Mouse (Mus musculus): ENCODE data around the gene Csrnp3. TPM values are rescaled to one million over a fixed set of nuclear protein-coding genes. Genes with fewer than 3 reads are reported as not detected.

The Csrnp3 gene
- polyA plus RNA-seq, 3 experiments from 2014 or later = not detected

DNA sequence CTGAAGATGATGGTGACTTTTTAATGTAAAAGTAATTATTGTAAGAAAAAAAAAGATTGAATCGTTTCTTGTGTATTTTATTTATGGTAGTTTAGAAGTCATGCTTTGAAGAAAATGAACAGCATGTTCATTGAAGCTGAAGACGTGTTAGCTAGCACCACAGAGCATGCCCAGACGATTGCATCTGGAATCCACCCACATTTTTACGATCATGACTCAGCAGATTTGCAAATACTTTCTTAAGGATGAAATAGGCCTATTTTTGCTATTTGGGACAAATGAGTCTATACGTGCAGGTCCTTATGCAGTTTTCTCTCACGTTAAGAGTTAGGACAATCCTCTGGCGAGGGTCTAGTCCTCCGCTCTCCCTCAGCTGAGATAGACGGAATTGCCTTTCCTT lies 177.9 kb downstream of the Csrnp3 start:
- ATAC-seq = no peak

DNA sequence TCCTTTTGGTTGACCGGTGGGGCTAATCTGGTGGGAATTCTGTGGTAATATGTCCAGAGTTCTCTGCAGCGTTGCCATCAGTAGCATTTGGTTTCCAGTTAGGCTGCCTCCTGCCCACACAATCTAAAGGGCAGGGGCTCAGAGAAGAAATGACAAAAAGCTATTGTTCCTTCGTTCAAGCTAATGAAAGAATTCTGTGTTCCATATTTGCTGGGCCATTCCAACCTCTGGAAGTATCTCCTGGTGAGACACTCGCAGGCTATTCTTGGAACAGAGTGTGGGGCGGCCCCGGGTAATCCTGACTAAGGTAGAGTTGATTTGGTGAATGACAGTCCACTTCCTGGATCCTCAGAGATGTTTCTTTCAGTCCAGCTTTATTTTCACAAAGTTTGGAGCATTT lies 179.3 kb downstream of the Csrnp3 start:
- no peak for ATAC-seq

DNA sequence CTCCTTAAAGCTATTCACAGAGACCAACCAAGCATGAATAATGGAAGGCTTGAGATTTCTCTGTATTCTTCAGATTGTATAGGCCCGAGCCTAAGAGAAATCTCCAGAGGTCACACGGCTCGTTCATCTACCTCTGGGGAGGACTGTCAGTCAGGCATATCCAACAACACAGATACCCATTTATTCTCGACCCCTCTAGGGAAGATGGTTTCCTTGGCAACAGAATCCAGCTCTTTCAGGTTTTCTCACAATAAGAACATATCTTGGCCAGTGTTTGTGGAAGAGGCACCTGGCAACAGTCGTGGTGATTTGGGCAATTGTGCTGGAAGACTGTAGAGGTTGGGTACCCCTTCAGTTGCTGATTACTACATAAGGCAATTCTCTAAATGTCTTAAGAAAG lies 183.2 kb downstream of the Csrnp3 start:
- ATAC-seq = no peak

DNA sequence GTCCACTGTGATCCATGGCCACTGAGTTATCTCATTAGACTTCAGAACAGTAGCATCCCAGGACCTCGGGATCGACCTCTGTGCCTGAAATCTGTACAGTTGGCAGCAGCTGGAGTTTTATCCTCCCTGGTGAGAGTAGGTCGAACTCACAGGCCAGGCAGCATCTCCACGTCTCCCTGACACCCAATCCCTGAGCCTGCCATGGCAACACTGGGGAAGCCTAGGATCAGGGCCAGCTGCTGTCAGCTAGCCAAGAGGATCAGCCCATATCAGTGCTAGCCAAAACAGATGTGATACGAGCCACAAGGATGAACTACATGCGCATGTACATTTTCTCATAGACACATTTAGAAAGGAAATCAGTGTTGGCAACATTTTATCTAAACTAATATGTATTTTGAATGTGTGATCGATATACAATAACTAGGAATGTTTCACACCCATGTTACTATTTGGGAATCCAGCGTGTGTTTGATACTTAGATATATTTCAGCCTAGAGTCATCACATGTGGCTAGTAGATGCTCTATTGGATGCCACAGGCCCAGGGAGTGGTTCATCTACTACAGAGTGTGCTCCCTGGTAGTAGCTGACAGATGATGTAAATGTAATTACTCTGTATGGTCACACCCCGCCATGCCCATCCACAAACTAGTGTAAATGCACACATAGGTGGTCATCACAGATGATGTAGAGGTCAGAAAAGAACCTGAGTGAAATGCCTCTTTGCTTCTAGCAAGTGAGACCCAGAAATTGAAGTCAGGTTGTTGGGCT lies 189.5 kb downstream of the Csrnp3 start:
- ATAC-seq = no peak

DNA sequence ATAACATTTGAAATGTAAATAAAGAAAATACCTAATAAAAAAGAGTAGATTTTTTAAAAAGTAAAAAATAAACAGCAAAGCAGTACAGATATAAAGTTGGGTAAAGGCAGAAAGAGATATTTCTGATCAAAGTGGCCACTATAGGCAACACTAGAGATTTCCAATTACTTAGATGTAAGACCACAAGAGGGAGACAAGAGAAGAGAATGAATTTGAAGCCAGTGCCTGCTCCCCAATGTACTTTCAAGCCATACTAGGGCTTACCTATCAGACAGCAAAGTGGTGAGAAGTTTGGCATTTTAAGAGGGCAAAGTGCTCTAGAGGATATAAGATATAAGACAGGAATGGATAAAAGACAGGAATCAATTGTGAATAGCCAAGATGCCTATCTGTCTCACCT lies 195.0 kb downstream of the Csrnp3 start:
- no peak for ATAC-seq

DNA sequence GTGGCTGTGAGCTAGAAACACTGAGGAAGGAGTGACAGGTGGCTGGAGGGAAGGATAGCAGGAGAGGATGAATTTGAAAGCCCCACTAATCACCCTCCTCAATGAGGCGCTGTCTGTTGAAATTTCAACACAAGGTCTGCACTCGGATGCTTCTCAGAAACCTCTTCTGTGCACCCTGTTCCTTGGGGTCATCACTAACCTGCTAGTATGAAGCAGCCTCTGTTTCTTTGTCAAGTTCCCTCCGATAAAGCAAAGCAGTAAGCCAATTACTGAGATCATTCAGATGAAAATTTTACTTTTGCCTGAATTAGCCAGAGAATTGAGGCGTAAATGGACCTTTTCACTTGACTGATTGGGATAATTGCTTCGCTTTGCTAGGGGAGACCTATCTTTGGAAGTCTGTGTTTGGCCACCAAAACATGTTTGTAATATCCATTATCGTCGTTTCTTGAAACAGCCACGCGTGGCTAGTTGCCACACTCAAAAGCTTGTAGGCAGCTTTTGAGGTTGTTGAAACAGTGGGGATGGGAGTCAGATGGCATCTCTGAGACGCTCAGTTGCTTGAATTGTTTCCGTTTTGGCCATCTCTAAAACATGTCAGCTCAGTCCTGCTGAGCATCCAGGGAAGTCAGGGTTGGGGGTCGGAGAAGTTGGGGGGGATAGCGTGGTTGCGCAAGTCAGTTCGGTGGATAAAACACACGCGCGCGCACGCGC lies 195.8 kb downstream of the Csrnp3 start:
- no peak for ATAC-seq

DNA sequence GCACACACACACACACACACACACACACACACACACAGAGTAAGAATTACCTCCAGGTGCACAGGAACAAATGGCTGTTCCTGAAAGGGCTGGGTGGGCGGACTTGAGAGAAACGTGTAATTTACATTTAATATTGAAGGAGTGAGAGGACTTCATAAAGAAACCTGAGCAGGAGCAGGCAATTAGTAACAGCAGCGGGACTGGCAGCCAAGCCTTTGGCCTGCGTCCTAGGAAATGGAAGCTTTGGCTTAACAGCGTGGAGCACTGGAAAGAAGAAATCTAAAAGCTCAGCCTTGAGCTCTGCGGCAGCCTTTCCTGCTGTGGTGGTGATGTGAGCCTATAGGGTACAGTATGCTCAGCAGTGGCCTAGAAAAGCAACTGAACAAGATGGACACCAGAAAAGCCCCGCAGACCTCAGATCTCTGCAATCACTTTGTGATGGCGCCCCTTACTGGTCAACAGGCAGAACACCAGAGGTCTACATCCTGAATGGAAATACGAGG lies 196.4 kb downstream of the Csrnp3 start:
- no peak for ATAC-seq

DNA sequence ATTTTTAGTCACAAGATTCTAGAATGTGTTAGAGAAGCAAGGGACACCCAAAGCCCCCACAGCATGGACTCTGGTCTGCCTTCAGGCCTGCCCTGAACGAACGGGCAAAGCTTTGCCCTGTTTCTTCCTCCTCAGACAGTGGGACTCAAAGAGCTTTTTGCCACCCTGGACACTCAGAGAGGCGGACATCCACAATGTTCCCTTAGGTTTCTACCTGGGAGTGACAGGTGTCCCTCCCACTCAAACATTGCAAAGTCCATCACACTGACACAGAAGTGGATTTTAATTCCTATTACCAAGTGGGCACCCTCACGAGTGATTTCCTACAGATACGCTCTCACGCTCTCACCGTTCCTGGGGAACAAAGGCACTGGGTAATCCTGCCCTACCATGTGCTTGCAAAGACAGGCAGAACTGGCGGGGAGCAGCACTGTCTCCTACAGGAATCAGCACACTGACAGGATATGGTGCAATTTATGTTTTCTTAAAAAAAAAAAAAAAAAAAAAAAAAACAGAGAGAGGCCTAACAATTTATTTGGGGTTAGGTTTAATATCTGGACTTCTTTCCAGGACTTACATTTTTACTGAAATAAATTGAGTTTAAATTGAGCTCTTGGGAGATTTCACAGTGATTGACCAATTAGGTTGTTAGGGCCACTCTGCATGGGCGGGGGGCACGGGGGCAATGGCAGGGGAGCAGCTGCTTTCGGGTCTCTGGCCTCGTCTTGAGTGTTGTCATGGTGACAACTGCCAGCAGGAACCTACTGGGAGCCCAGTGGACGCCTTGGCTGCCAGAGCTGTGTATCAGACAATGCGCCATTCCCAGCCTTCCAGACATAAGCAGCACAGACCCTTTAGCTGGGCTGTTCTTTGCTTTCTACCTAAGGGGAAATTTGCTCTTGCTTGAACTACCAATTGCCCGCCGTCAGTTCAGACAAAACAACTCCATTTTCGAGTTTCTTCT lies 198.2 kb downstream of the Csrnp3 start:
- no peak for ATAC-seq

DNA sequence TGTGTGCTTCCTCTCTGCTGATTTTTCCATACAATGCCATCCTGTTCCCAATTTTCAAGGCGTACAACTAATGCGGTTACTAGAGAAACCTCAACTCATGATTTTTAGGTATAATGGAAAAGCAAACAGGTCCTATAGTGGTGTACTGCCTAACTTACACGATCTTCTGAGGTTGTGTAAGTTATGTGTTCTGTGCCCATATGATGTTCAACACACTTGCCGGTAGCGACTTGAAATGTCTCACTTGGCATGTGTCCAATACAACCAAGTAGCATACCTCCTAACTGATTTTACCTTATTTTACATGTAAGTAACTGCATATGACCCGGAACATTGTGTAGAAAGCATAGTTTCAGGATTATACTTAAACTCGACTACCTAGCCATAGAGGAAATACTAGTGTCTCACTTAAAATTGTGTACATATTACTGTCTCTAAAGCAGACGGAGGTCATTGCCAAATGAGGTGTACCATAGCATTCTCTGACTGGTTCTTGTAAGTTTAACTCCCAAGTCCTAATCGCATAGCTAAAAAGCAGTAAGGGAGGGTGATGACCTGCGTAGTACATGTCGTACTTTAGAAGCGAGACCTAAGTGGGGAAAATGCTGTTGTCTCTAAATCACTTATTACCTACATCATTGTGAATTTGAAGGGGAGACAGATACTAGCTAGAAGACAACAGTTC lies 199.0 kb downstream of the Csrnp3 start:
- ATAC-seq = no peak

DNA sequence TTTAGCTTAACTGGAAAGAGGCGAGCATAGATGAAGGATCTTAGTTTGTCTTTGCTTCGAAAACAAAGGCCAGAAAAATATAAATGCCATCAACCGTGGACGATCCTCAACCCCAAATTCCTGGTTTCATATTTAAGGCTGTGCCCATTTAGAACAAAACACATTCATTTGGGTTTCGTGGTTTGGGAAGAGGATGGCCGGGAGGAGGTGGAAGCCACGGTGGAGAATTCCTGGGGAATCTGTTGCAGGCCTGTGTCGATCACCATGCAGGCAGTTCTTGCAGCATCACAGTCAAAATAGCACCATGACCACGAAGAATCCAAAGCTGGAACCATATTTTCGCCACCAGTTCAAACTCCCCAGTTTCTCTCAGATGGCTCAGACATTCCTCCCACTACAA lies 217.7 kb downstream of the Csrnp3 start:
- no peak for ATAC-seq

DNA sequence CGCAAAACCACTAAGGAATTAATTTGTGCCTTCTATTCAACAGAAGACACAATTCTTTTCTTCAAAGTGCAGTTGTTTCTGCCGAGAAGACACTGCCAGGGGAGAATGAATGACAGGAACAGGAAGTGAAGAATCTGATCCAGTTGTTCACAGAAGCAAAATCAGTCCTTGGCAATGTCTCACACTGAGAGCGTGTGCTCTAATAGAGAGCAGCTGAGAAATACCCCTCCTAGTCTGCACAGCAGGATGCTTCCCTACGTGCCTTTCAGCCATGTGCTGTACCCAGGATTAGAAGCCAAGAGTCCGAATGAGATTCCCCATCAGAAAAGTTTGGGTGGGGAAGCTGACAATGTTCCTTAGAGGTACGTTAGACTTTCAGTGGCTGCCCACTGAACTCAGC lies 223.9 kb downstream of the Csrnp3 start:
- no peak for ATAC-seq

DNA sequence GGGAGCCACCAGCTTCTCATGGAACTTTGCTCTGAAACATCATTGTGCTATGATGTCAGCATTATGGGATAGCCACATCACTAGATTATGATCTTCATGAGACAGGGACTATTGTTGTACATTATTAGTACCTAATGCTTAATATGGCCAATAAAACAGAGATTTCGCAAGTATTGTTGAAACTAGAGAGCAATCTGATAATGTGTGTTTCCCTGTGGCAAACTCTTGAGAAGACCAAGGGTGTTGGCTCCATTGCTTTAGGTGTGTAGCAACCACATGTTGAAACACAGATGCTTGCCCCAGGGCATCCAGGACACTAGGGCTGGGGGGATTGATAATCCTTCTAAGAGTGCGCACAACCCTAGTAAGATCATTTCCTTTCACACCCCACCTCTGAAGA lies 235.2 kb downstream of the Csrnp3 start:
- ATAC-seq = no peak

Other genes with a start within 250 kb of the Csrnp3 start
- under 1 TPM; 0.50 to 0.80 (median 0.55) TPM for gene Scn2a, start 225.0 kb upstream of the Csrnp3 start, polyA plus RNA-seq (2017; shearing (Covaris generic))

Measured in inflammation-experienced regulatory T-cells, adult 6 months (primary cell).